Mouse (Mus musculus) embryonic stem cell, embryonic (primary cell): ENCODE data around the gene Ddx23.

ENCODE experiments used
- CTCF ChIA-PET, 4 experiments: fragments of 300-600 bp in 2 of 4; fragments of 350-600 bp in 2 of 4; sonication (Branson Sonifier 250); formaldehyde crosslinking; loops; one replicate each; lab custom pipeline; 2022; ENCODE audit warnings: inconsistent platforms in 2 of 4; lab: Charles Lee
- POLR2A ChIA-PET, 4 experiments: fragments of 300-600 bp in 2 of 4; fragments of 350-600 bp in 2 of 4; sonication (Branson Sonifier 250); formaldehyde crosslinking; loops; one replicate each; lab custom pipeline; 2022; ENCODE audit warnings: antibody characterized with exemption in 4 of 4, inconsistent platforms in 1 of 4; lab: Charles Lee

Gene Ddx23

DNA sequence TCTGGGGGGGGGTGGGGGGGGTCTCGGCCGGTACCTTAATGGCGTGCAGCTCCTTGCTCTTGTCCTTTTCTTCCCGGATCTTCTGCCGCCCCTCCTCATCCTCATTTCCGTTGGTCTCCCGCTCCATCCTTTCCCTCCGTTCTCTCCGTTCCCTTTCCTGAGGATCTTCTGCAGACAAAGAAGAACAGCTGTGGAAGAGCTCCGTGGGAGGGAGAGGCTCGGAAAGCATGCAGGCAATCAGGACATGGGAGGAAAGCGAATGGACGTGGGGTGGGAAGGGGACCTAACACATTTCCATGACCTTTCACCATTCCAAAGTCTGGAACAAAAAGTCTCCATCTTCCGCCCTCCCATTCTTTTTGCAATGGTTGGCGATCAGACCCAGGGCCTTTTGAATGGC, 11.3 kb downstream of the Ddx23 start:
- POLR2A ChIA-PET, result interaction anchor here in 3 of 4 experiments (0.8 to 7.7 kb wide), 9 partner anchors 11 to 48 kb away, joined by 3 to 44 read pairs (median 5); partner anchors contain the start of genes Ddx23 (in 1 of the 3) and Rnd1 (in 1 of the 3)
- CTCF ChIA-PET, result interaction anchor here in 2 of 4 experiments (1.1 to 2.3 kb wide), 3 partner anchors 9 to 48 kb away, joined by 4 to 9 read pairs (median 4); no protein-coding TSS in a partner anchor

DNA sequence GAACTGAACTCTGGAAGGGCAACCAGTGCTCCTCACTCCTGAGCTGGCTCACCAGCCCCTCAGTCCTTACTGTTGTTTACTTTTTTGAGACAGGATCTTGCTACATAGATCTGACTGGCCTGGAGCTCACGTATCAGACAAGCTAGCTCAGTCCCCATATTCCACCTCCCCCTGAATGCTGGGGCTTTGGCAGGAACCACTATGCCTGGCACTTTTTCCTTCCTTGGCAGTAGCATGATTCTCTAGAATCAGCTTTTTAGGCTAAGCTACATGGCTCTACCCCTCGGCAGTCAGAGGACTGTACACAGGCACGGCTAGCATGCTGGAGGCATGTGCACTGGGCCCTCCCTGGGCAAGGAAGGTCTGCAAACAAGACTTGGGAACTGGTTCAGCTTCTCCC, 14.6 kb downstream of the Ddx23 start:
- CTCF ChIA-PET, result interaction anchor here in 2 of 4 experiments (0.7 to 2.1 kb wide), 5 partner anchors 9 to 17 kb away, joined by 3 to 5 read pairs (median 3); no protein-coding TSS in a partner anchor
- POLR2A ChIA-PET, result interaction anchor here in 2 of 4 experiments (0.9 to 7.7 kb wide), 4 partner anchors 9 to 47 kb away, joined by 4 to 44 read pairs (median 12); no protein-coding TSS in a partner anchor

DNA sequence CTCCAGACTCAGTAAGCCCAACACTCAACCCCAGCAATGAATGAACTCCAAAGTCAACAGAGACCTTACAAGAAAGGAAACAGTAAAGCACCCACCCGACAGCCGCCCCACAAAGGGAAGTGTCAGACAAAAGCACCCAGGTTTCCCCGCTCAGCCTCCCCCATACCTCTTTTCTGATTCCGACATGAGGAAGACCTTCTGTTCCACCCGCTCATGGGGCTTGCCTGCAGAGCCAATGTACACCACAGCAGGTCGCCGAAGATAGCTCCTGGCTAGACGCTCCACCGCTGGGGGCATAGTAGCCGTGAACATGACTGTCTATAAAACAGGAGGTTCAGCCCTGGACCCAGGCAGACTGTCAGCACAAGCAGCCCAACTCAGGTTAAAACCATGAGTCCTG, 15.4 kb downstream of the Ddx23 start:
- CTCF ChIA-PET, result interaction anchor here in 3 of 4 experiments (0.5 to 2.1 kb wide), 8 partner anchors 10 to 143 kb away, joined by 3 to 5 read pairs (median 3); no protein-coding TSS in a partner anchor

DNA sequence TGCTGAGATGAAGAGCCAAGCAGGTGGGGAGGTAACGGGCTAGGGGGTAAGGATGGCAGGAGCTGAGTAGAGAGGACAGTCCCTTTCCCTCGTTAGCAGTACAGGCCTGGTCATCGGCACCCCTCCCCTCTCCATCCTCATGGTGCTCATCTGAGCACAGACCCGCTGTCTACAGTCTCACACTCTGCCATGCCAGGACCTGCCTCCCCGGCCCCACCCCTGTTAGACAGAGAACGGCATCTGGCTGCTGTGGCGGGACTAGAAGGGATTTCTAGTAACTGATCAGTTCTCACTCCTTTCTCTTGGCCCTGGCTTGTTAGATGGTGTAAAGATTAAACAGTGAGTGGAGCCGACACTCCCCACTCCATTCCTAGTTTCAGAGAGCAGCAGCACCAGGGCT, 16.0 kb downstream of the Ddx23 start:
- ChIA-PET POLR2A (interaction anchor here in 2 of 4 experiments (1.1 to 7.7 kb wide), 3 partner anchors 11 to 111 kb away, joined by 3 to 44 read pairs (median 4); no protein-coding TSS in a partner anchor), CTCF (interaction anchor here in 3 of 4 experiments (0.5 to 2.1 kb wide), 5 partner anchors 15 to 142 kb away, joined by 3 to 5 read pairs (median 3); no protein-coding TSS in a partner anchor)

More for the DNA sequence above, 15.4 kb downstream of the Ddx23 start:
- POLR2A ChIA-PET, result interaction anchor here in 2 of 4 experiments (1.1 to 7.7 kb wide), 3 partner anchors 10 to 112 kb away, joined by 3 to 44 read pairs (median 4); no protein-coding TSS in a partner anchor

DNA sequence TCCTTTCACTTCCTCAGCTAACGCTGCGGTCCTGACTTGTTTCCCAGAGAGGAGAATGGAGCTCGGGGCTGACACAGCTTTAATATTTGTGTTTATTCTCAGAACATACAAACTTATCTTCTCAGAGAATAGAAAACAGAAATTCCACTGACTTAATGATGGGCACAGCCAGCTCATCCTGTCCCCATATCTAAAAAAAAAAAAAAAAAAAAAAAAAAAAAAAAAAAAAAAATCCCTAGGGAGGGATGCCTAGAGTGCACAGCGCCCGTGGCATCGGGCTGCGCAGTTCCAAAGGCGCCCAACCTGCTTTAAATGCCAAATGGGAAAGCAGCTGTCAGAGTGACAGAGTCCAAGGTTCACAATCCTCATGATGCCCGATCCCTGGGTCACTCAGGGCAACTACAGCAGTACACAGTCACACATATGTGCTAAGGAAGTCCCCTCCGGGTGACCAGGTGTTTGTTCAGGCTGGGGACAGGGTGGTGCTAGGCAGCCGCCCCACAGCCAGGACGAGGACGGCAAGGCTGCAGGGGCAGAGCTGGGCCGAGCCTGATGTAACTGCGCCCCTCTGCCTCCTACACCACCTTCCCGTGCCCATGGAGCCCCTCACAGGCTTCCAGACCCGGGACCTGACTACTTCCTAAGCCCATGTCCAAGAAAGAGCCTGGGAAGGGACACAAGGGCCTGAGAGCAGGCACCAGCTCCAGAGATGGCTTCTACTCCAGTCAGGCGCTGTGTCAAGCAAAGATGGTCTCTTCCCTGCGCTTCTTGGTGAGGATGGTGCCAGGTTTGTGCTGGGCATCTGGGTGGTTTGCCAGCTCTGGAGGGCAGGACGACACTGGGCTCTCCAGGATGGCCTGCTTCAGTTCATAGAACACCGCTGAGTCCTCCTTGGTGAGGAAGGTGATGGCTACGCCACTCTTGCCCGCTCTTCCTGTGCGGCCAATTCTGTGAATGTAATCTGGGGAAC, 17.4 kb downstream of the Ddx23 start:
- POLR2A ChIA-PET, result interaction anchor here (0.5 to 2.1 kb wide), 20 partner anchors 8 to 143 kb away, joined by 3 to 11 read pairs (median 4); partner anchors contain the start of genes Arf3 (in 1 of the 4), Cacnb3 (in 1 of the 4), Ddx23 (in 1 of the 4) and Fkbp11 (in 1 of the 4)

DNA sequence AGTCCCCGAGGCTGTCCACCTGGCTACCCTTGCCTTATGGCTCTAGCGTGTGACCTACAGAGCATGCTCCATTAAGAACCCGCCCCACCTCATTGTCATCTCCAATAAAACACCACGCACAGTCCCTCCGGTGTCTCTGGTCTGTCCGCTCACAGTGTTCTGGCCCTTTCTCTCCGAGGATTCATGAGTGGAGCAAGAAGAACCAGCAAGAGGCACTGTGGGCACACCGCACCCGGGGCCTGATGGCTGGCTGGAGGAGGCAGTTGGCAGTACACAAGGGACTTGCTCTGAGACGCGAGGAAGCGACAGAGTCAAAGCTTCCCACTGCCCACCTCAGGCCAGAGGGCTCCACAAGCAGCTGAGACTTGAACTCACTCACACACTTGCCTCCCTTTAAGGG, 18.3 kb downstream of the Ddx23 start:
- POLR2A ChIA-PET, result interaction anchor here in 3 of 4 experiments (0.5 to 3.0 kb wide), 23 partner anchors 8 to 187 kb away, joined by 3 to 17 read pairs (median 4); partner anchors contain the start of genes Cacnb3 (in 1 of the 3), Ddx23 (in 1 of the 3), Fkbp11 (in 1 of the 3) and Prkag1 (in 1 of the 3)
- CTCF ChIA-PET, result interaction anchor here in 3 of 4 experiments (0.6 to 5.1 kb wide), 11 partner anchors 13 to 1945 kb away, joined by 3 to 26 read pairs (median 4); partner anchors contain the start of genes Cacnb3 (in 1 of the 3), Ccdc65 (in 1 of the 3), Gm49450 (in 1 of the 3) and Slc38a2 (in 1 of the 3)

More for the DNA sequence above, 17.4 kb downstream of the Ddx23 start:
- CTCF ChIA-PET, result interaction anchor here in 3 of 4 experiments (0.6 to 5.1 kb wide), 12 partner anchors 12 to 1946 kb away, joined by 3 to 26 read pairs (median 4); partner anchors contain the start of genes Cacnb3 (in 1 of the 3), Ccdc65 (in 1 of the 3), Gm49450 (in 1 of the 3) and Slc38a2 (in 1 of the 3)

DNA sequence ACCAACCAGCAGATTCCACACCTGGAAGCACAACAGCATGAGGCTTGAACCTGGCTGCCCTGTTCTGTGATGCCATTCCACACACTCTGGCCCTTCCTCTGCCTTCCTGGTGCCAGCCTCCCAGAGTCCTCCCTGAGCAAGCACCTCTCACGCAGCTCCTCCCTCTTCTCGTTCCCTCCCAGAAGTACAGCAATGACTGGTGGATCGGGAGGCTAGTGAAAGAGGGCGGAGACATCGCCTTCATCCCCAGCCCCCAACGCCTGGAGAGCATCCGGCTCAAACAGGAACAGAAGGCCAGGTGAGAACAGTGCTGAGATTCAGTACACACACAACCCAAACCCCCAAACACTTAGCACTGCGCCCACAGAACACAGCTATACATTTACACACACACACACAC, 22.5 kb downstream of the Ddx23 start:
- POLR2A ChIA-PET, result interaction anchor here in 3 of 4 experiments (0.5 to 1.5 kb wide), 8 partner anchors 9 to 175 kb away, joined by 3 to 10 read pairs (median 4); partner anchors contain the start of gene Ddx23 (in 1 of the 3)

DNA sequence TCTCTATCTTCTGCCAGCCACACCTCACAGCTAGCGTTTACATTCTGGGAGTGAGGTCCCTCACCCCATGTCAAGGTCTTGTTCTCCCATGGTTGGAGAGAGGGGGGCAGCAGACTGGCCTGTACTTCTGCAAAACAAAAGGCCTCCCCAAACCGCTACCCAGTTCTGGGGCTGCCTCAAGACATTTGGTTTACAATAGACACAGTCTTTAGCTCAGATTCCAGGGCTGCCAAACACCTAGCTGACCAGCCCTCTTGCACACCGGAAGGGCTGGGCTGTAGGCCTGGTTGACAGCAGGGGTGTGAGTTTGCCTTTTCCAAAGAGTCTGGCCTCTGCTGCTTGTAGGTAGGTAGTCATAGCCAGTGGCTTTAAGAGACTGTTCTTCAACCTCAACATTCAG, 25.5 kb downstream of the Ddx23 start:
- POLR2A ChIA-PET, result interaction anchor here (0.5 to 4.9 kb wide), 16 partner anchors 7 to 345 kb away, joined by 3 to 44 read pairs (median 4); partner anchors contain the start of genes Ddx23 (in 1 of the 4) and Rnd1 (in 1 of the 4)
- CTCF ChIA-PET, result interaction anchor here in 3 of 4 experiments (0.5 to 2.2 kb wide), 12 partner anchors 9 to 194 kb away, joined by 3 to 7 read pairs (median 3); partner anchors contain the start of gene Prkag1 (in 1 of the 3)

More for the DNA sequence above, 22.5 kb downstream of the Ddx23 start:
- CTCF ChIA-PET, result interaction anchor here in 3 of 4 experiments (0.6 to 1.5 kb wide), 5 partner anchors 8 to 422 kb away, joined by 3 to 13 read pairs (median 5); no protein-coding TSS in a partner anchor

DNA sequence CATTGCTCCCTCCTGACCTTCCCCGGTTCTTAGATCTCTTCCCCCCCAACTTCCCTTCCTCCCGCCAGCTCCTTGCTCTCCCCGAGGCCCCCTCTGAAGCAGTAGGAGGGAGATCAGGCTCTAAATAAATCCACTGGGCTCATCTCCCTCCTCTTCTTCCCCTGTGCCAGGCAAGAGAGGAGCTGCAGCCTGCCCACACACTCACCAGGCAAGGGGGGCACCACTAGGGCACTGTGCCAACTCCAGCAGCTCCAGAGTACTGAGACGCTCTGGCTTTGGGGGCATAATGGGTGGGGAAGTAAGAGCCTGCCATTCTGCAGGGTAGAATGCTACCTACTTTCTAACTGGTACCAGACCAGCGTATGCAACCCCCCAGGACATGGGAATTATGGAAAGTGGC, 26.2 kb downstream of the Ddx23 start:
- CTCF ChIA-PET, result interaction anchor here (0.6 to 2.2 kb wide), 13 partner anchors 8 to 369 kb away, joined by 3 to 9 read pairs (median 3); partner anchors contain the start of gene Prkag1 (in 1 of the 4)
- POLR2A ChIA-PET, result interaction anchor here in 3 of 4 experiments (0.8 to 4.9 kb wide), 20 partner anchors 8 to 317 kb away, joined by 3 to 44 read pairs (median 4); partner anchors contain the start of genes Rnd1 (in 2 of the 3), Ddx23 (in 1 of the 3), Gm49450 (in 1 of the 3) and Tuba1a (in 1 of the 3)

DNA sequence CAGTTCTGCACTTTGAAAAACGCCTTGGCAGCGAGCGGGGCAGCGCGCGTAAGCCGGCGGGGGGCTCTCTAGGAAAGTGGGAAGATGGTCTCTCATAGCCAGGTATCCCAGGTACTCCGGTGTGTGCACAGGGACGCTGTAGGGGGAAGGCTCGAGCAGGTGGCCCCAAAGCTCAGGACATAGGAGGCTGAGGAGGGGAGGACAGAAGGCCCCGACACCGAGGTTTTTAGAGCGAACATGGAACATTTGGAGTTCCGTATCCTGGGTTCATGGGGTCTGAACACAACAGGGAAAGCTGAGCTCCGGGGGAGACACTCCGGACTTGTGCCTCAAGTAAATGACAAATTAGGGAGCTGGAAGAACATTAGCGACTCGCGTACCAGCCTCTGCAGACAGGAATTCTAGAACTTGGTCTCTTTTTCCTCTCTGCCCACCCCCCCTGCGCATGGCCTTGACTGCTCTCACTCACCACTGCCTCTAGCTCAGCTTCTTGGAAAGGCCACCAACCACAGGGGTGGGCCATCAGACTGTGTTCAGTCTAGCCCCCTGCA, 27.3 kb downstream of the Ddx23 start:
- ChIA-PET POLR2A (interaction anchor here in 3 of 4 experiments (0.6 to 4.9 kb wide), 27 partner anchors 9 to 591 kb away, joined by 3 to 44 read pairs (median 3); partner anchors contain the start of genes Arf3 (in 2 of the 3), Rnd1 (in 2 of the 3), Ddx23 (in 1 of the 3) and Gm49450 (in 1 of the 3)), CTCF (interaction anchor here in 3 of 4 experiments (0.6 to 2.2 kb wide), 14 partner anchors 10 to 1689 kb away, joined by 3 to 13 read pairs (median 4); no protein-coding TSS in a partner anchor)

DNA sequence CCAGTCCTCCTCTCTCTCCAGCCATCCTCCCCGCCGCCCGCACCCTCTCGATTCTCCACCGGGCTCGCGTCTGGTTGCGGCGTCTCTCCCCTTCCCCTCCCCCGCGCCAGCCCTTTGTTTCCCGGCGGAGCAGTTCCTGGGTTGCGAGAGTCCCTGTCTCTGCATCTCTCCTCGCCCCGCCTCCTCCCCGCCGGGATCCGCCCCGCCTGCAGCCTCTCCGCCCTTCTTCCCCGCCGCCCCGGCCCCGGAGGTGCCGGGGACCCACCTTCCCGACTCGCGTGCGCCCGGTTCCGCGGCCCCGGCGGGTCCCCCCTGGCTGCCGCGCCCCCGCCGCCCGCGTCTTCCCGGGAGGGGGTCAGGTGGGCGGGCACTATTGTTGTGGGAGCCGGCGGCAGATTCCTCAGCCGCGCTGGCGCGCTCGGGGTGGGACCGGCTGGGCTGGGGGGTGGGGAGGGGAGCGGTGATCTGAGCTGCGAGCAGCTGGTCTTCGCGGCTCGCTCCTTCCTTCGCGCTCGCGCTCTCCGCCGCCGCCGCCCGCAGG, 28.1 kb downstream of the Ddx23 start:
- POLR2A ChIA-PET, result interaction anchor here (0.6 to 4.9 kb wide), 16 partner anchors 9 to 129 kb away, joined by 3 to 44 read pairs (median 5); partner anchors contain the start of genes Rnd1 (in 2 of the 4), Arf3 (in 1 of the 4) and Ddx23 (in 1 of the 4)
- CTCF ChIA-PET, result interaction anchor here in 2 of 4 experiments (0.5 to 2.2 kb wide), 8 partner anchors 9 to 65 kb away, joined by 3 to 7 read pairs (median 4); no protein-coding TSS in a partner anchor

DNA sequence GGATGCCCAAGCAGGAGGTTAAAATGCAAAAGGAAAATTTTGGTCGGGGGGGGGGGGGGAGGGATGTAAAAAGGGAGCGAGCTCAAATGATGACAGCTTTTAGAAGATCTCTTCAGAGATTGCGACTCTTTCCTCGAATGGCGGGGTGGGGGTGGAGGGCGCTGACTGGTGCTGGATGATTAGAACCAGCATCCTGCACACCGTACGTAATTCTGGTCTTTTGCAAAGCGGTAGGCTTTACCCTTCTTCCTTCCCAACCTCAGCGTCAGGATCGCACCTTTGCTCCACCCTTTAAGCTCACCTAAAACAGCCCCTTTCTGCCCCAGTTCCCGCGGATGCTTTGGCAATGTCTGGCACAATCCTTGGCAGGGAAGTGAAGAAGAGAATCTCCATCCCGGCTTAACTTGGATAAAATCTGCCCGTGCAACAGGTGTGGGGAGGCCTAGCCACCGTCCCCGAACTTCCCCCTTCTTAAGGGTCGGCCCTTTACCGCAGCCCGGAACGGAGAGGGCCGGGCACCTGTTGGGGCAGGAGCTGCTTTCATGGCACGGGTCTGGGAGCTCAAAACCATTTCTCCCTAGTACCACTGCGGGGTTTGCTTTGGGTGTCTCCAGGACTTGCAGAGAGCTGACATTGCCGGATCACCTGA, 28.7 kb downstream of the Ddx23 start:
- ChIA-PET CTCF (interaction anchor here in 3 of 4 experiments (0.5 to 1.6 kb wide), 10 partner anchors 11 to 683 kb away, joined by 3 to 12 read pairs (median 3); no protein-coding TSS in a partner anchor), POLR2A (interaction anchor here (0.6 to 4.9 kb wide), 22 partner anchors 9 to 939 kb away, joined by 3 to 44 read pairs (median 4); partner anchors contain the start of genes Arf3 (in 1 of the 4), Ddx23 (in 1 of the 4) and Rnd1 (in 1 of the 4))

DNA sequence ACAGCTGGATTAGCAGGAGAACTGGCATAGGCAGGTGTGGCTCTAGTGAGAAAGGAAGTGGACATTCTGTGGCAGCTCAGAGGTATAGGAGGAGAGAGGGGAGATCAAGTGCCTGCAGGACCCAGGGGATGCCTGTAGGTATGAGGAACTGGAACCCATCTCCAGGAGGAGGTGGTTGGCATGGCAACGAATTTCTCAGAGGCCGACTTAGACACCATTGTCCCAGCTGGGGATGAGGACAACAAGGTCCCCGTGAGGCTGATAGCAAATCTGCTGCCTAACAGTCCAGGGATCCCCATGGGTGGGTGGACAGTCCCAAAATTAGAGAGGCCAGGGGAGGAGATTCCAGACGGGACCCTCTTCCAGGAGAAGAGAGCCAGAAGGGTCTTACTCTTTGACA, 29.8 kb downstream of the Ddx23 start:
- ChIA-PET POLR2A (interaction anchor here in 3 of 4 experiments (0.6 to 4.9 kb wide), 21 partner anchors 9 to 302 kb away, joined by 3 to 49 read pairs (median 4); partner anchors contain the start of genes Rnd1 (in 3 of the 3), Ddx23 (in 2 of the 3) and Tuba1b (in 1 of the 3)), CTCF (interaction anchor here (0.6 to 3.3 kb wide), 21 partner anchors 7 to 239 kb away, joined by 3 to 26 read pairs (median 7); partner anchors contain the start of genes Adcy6 (in 1 of the 4), Ddx23 (in 1 of the 4) and Rnd1 (in 1 of the 4))

DNA sequence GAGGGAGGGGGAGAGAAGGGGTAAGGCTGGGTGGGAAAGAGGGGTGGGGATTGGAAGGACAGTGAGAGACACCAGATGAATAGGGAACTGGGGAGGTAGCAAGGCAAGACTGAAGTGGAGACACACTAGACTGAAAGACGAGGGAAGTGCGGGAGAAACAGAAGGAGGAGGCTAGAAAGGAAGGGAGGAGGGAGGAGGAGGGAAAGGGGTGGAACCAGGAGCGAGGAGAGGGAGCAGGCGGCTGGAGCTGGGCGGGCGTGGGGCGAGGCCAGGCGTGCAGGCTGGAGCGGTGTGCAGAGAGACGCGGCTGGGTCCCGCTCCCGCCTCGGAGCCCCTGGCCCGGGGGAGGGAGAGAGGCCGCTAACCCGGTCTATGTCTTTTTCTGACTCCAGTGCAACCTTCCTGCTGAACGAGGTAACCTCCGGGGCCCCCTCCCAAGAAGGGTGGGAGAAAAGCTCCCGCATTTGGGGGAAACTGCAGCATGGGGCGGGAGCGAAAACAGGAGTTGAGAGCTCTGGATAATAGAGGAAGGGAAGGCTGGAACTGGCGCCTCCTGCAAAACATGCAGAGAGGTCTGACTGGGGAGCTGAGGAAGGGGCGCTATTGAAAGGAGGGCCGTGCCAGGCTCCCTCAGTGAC, 30.5 kb downstream of the Ddx23 start:
- ChIA-PET CTCF (interaction anchor here (0.5 to 3.3 kb wide), 106 partner anchors 8 to 1998 kb away, joined by 3 to 26 read pairs (median 4); partner anchors contain the start of genes Rnd1 (in 3 of the 4), Adcy6 (in 2 of the 4), Ddx23 (in 2 of the 4) and Ccdc65 (in 1 of the 4)), POLR2A (interaction anchor here in 3 of 4 experiments (0.6 to 4.9 kb wide), 37 partner anchors 8 to 355 kb away, joined by 3 to 49 read pairs (median 4); partner anchors contain the start of genes Rnd1 (in 3 of the 3), Ddx23 (in 2 of the 3), Tuba1b (in 2 of the 3) and 4930415O20Rik (in 1 of the 3))
